Mouse (Mus musculus) forebrain, embryonic 15.5 days (tissue): ENCODE results near the gene Map3k21. TPM values are rescaled to one million over a fixed set of nuclear protein-coding genes. Genes with fewer than 3 reads are reported as not detected.

ENCODE experiments used
- ATAC-seq: fragments of 200-750 bp; cut with Nextera tagmentation; replicated peaks from 2 replicates; pipeline ENCODE4 v1.8.0; 2017; ENCODE audit warnings: mild to moderate bottlenecking, moderate TSS enrichment, moderate library complexity
- H3K27ac ChIP-seq: fragments of 300-500 bp; sonication (generic); replicated peaks from 2 replicates; pipeline ENCODE4 v1.5.1; 2015; ENCODE audit warnings: mild to moderate bottlenecking, inconsistent platforms
- H3K27me3 ChIP-seq: fragments of 300-500 bp; sonication (generic); 2 replicates; pipeline ENCODE4 v1.6.1; 2015; ENCODE audit warnings: inconsistent platforms
- H3K36me3 ChIP-seq: fragments of 300-500 bp; sonication (generic); 2 replicates; pipeline ENCODE4 v1.6.1; 2015; ENCODE audit warnings: mild to moderate bottlenecking, inconsistent platforms
- H3K4me1 ChIP-seq: fragments of 300-500 bp; sonication (generic); 2 replicates; pipeline ENCODE4 v1.6.1; 2015; ENCODE audit warnings: inconsistent platforms
- H3K4me2 ChIP-seq: fragments of 300-500 bp; sonication (generic); replicated peaks from 2 replicates; pipeline ENCODE4 v1.6.1; 2015; ENCODE audit warnings: mild to moderate bottlenecking, inconsistent platforms
- H3K4me3 ChIP-seq: fragments of 300-500 bp; sonication (generic); 2 replicates; pipeline ENCODE4 v1.5.1; 2015; ENCODE audit warnings: mild to moderate bottlenecking, inconsistent platforms
- H3K9ac ChIP-seq: fragments of 300-500 bp; sonication (generic); replicated peaks from 2 replicates; pipeline ENCODE4 v1.6.1; 2015; ENCODE audit warnings: mild to moderate bottlenecking, inconsistent platforms
- H3K9me3 ChIP-seq: fragments of 300-500 bp; sonication (generic); 2 replicates; pipeline ENCODE4 v1.6.1; 2016; ENCODE audit warnings: inconsistent platforms
- WGBS: fragments of 180-500 bp; shearing (Covaris S2); methylation state at CpG from one replicate; pipeline ENCODE4 v1.1.7; 2015; ENCODE audit warnings: mixed read lengths; 5-methylcytosine and 5-hydroxymethylcytosine counted together
- polyA plus RNA-seq: library from polyadenylated mRNA; unstranded; fragments of >200 nt; fragmentation: Nextera tagmentation; extraction: Ambion mirVana; gene quantifications from 2 replicates; pipeline ENCODE4 v1.2.1, GENCODE M21; 2015

Gene Map3k21
- polyA plus RNA-seq, 1 experiment from 2014 or later, result 0.20 TPM

DNA sequence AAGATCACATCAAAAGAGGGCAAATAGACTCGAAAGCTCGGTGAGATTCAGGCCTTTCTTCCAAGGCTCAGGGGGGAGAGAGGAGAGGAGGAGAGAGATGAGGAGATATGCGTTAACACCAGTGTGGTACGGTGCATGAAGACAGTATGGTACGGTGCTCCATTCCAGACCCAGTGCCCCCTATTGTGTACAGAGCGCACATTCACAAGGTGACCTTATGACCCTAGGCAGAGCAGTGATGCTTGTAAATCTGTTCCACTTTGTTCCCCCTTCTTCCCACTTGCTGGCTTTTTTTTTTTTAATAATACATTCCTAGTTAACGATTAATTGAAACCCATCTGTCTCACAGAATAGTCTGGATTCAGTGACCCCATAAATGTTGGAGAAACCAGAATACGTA, 9.3 kb downstream of the Map3k21 start:
- Histone ChIP-seq H3K9ac (no peak overlapping the region), H3K27ac (no peak overlapping the region), H3K36me3 (no peaks in the 10 kb centered on the region), H3K9me3 (no peaks in the 10 kb centered on the region), H3K27me3 (no peaks in the 10 kb centered on the region), H3K4me3 (no peak overlapping the region), H3K4me1 (0 out of 2 replicates have a peak, but pooled peaks cover 4% of the 10 kb centered on the region), H3K4me2 (no peak overlapping the region)
- WGBS, result 34% methylated on average over 8 of the region's 8 CpGs
- ATAC-seq, result no peak

DNA sequence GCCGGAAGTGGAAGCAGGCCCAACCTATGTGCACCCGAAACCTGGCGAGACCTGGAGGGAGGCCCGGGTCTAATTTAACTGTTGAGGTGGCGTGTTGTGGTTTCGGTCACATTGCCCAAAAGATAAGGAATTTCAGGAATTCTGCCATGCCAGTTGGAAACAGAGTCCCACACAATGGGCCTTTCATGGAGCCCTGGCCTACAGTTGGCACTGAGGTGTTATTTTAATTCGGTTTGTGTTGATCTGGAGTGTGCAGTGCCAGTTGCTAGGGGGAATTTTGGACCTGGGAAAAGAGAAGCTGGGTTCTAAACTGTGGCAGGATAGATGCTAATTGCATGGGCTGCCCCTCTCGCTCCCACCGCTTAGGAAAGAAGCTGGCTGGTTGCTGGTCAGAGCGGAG, 10.0 kb downstream of the Map3k21 start:
- Histone ChIP-seq H3K4me3 (no peak overlapping the region), H3K4me1 (0 out of 2 replicates have a peak, but pooled peaks cover 4% of the 10 kb centered on the region), H3K4me2 (no peak overlapping the region), H3K27ac (0 out of 2 replicates have a peak overlapping the region, but pooled peaks have one; percentile 57), H3K9ac (no peak overlapping the region), H3K27me3 (no peaks in the 10 kb centered on the region), H3K36me3 (no peaks in the 10 kb centered on the region), H3K9me3 (no peaks in the 10 kb centered on the region)
- ATAC-seq, result peak; percentile 76
- WGBS, result 50% methylated on average over 10 of the region's 10 CpGs

DNA sequence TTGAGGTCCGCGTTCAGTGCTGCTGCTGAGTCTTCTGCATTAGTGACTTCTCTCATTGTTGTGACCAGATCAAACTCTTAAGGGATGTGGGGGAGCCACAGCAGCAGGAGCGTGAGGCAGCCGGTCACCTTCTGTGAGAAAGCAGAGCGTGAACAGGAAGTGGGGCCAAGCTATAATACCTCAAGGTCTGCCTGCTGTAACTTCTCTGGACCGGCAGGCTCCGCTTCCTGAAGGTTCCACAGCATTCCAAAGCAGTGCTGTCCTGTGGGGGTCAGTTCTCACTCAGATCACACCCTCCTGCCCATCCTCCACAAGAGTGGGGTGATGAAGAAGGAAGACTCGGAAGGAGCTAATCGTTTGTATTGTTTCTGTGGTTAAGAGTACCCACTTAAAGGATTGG, 10.5 kb downstream of the Map3k21 start:
- H3K36me3 ChIP-seq, result no peaks in the 10 kb centered on the region
- H3K4me3 ChIP-seq, result no peak overlapping the region
- H3K27me3 ChIP-seq, result no peaks in the 10 kb centered on the region
- H3K27ac ChIP-seq, result 0 out of 2 replicates have a peak overlapping the region, but pooled peaks have one; percentile 57
- H3K9ac ChIP-seq, result no peak overlapping the region
- WGBS, result 76% methylated on average over 9 of the region's 9 CpGs
- H3K4me1 ChIP-seq, result 0 out of 2 replicates have a peak, but pooled peaks cover 4% of the 10 kb centered on the region
- H3K4me2 ChIP-seq, result no peak overlapping the region
- ATAC-seq, result no peak
- no peaks in the 10 kb centered on the region for H3K9me3 ChIP-seq

DNA sequence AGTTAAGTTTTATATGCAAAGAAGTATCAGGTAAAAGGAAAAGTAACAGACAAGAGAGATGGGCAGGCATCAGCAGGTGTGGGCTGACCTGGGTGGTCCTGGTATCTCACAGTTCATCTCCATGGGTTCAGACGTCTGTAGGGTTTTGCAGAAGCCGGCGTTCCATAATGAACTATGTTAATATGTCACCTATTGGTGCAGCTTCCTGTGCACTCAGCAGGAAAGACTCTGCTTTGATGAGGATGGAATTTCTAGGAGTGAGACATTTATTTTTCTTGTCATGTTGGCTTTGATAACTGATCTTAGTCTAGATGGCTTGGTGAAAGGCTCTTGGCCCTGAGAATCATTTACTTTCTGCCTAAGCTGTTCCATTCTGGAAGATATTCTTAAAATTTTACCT, 12.1 kb downstream of the Map3k21 start:
- Histone ChIP-seq H3K9me3 (no peaks in the 10 kb centered on the region), H3K9ac (no peak overlapping the region), H3K27ac (no peak overlapping the region), H3K4me1 (0 out of 2 replicates have a peak, but pooled peaks cover 4% of the 10 kb centered on the region), H3K4me3 (no peak overlapping the region), H3K27me3 (no peaks in the 10 kb centered on the region), H3K4me2 (no peak overlapping the region), H3K36me3 (no peaks in the 10 kb centered on the region)
- ATAC-seq, result no peak
- WGBS, result 83% methylated on average over 3 of the region's 3 CpGs

DNA sequence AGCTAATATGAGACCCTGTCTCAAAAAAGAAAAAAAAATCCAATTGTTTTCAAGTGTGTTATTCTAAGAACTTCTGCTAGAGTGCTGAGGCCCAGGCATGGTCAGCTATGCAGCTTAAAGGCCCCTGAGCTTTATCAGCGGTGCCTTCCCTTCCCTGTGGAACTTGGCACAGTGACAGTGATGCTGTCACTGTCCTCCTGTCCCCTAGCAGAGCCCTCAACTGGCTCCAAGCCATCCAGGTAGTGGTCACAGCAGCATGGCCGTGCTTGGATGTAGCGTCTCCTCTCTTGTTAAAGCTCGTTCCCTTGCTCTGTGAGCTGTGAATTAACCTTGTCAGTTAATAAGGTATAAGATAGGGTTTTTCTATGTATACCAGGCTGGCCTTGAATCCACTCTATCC, 16.4 kb downstream of the Map3k21 start:
- Histone ChIP-seq H3K9me3 (no peaks in the 10 kb centered on the region), H3K27me3 (no peaks in the 10 kb centered on the region), H3K27ac (no peak overlapping the region), H3K4me3 (no peak overlapping the region), H3K4me1 (no peaks in the 10 kb centered on the region), H3K4me2 (no peak overlapping the region), H3K9ac (no peak overlapping the region), H3K36me3 (no peaks in the 10 kb centered on the region)
- no peak for ATAC-seq
- WGBS, result 77% methylated on average over 4 of the region's 4 CpGs

DNA sequence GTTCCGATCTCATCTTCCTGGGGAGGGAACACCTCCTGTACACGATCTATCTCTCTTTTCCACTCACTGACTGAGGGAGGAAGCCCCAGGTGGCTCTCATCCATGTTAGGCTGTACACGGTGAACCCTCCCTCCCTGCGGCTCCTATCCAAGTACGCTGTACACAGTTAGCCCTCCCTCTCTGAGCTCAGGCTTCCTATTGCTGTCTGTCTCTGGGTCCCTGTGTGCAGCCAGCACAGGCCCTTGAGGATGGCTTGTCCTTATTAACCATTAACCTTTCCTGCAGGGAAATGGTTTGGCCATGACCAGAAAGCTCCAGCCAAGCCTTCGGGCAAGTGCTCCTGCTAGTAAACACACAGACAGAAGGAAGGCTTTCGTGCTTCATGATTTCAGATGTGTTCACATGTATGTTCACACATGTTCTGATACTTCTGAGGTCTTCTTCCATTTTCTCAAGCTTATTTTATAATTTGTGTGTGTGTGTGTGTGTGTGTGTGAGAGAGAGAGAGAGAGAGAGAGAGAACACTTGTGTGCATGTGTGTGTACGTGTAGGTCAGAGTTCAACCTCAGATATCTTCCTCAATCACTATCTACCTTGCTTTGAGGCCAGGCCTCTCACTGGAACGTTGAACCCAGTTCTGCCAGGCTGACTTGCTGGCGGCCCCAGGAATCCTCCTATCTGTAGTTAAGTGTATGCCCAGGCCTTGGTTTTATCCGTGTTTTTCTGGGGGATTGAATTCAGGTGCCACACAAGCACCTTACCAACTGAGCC, 20.2 kb downstream of the Map3k21 start:
- no peak for ATAC-seq
- Histone ChIP-seq H3K9me3 (no peaks in the 10 kb centered on the region), H3K4me3 (no peak overlapping the region), H3K4me1 (no peaks in the 10 kb centered on the region), H3K9ac (no peak overlapping the region), H3K27me3 (no peaks in the 10 kb centered on the region), H3K27ac (no peak overlapping the region), H3K4me2 (no peak overlapping the region), H3K36me3 (no peaks in the 10 kb centered on the region)
- 85% methylated on average over 11 of the region's 11 CpGs for WGBS

DNA sequence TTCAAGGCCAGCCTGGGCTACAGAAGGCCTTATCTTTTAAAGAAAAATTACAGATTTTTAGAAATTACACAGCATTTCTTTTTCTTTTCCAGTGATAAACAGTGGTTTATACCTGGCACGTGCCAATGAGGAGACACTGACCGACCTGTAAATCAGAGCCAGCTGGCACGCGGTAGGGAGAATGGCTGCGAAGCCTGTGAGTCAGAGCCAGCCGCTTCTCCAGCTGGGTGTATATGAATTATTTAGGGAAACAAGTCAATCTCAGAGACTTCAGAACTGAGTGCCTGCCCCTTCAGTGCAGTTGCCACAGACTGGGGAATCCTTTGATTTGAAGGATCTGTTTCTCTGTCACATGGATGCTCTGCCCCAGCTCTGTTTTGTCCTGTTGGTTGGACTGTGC, 21.6 kb downstream of the Map3k21 start:
- Histone ChIP-seq H3K4me1 (no peaks in the 10 kb centered on the region), H3K36me3 (no peaks in the 10 kb centered on the region), H3K9ac (no peak overlapping the region), H3K4me3 (no peak overlapping the region), H3K4me2 (no peak overlapping the region), H3K27ac (no peak overlapping the region), H3K27me3 (no peaks in the 10 kb centered on the region), H3K9me3 (no peaks in the 10 kb centered on the region)
- no peak for ATAC-seq
- 81% methylated on average over 6 of the region's 6 CpGs for WGBS

DNA sequence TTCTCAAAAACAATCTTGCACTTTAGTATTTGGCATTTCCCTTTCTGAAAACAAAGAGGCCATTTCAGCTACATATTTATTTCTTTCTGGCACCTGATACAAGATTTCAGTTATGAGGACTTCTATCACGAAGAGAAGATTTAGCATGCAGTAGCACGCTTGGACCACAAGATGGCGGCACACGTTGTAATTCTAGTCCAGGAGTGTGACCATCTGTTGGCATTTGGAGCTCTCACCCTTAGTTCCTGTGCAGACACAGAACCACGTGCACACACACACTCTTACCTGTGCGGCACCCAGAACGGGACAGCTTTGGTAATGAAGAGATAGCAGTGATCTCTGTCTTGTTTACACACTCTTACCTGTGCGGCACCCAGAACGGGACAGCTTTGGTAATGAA, 25.4 kb downstream of the Map3k21 start:
- H3K36me3 ChIP-seq, result no peaks in the 10 kb centered on the region
- H3K27ac ChIP-seq, result no peak overlapping the region
- no peak overlapping the region for H3K9ac ChIP-seq
- ATAC-seq, result no peak
- no peaks in the 10 kb centered on the region for H3K27me3 ChIP-seq
- H3K4me1 ChIP-seq, result no peaks in the 10 kb centered on the region
- no peaks in the 10 kb centered on the region for H3K9me3 ChIP-seq
- no peak overlapping the region for H3K4me2 ChIP-seq
- 50% methylated on average over 9 of the region's 9 CpGs for WGBS
- H3K4me3 ChIP-seq, result no peak overlapping the region

DNA sequence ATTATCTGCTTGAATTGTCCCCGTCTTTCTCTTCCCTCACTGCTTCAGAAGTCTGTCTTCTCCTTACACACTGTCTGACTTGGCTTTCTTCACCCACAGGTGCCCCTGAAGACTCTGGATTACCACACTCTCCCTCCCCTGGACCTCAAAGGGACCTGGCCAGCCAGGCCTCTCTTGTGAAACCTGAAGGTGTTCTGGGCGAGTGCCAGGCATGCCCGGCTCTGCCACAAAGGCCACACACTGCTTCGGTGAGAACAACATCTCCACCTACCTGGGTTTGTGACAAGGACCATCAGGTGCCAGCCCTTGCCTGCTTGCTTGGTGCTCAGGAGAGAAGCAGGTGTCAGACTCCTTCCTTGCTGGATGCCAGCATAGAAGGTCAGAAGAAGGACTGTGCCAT, 34.3 kb downstream of the Map3k21 start:
- no peak overlapping the region for H3K4me2 ChIP-seq
- 85% methylated on average over 4 of the region's 4 CpGs for WGBS
- H3K27me3 ChIP-seq, result no peaks in the 10 kb centered on the region
- no peak overlapping the region for H3K9ac ChIP-seq
- H3K9me3 ChIP-seq, result no peaks in the 10 kb centered on the region
- H3K27ac ChIP-seq, result no peak overlapping the region
- no peak overlapping the region for H3K4me3 ChIP-seq
- no peaks in the 10 kb centered on the region for H3K4me1 ChIP-seq
- ATAC-seq, result no peak
- H3K36me3 ChIP-seq, result no peaks in the 10 kb centered on the region

DNA sequence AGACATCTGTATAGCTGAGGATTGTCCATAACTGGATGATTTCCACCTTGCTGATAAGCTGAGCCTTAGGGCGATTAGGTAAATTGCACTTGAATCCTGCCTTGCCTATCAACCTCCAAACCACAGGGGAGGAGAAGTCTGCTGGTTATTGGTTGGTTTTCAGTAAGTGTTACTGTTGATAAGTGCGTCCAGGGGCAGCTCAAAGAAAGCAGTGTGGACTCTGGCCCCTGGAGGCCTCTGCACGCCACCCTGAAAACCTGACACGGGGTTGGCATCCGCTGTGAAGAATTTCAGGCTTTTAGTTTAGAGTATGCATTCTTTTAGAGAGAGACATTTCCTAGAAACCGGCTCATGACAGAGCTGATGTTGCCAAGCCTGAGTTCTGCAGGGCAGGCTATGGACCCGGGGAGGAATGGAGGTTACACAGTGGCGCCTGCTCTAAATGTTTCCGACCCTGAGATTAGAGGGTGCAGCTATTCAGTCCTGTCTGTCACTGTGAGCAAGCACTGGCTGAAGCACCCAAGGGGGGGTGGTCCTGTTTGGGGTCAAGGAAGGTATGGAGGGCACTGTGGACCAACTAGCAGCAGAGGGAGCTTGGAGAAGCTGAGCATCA, 38.6 kb downstream of the Map3k21 start:
- Histone ChIP-seq H3K27ac (no peak overlapping the region), H3K4me2 (no peak overlapping the region), H3K4me1 (no peaks in the 10 kb centered on the region), H3K4me3 (no peak overlapping the region), H3K36me3 (no peaks in the 10 kb centered on the region), H3K9ac (no peak overlapping the region), H3K9me3 (no peaks in the 10 kb centered on the region), H3K27me3 (no peaks in the 10 kb centered on the region)
- WGBS, result 87% methylated on average over 9 of the region's 9 CpGs
- ATAC-seq, result no peak

DNA sequence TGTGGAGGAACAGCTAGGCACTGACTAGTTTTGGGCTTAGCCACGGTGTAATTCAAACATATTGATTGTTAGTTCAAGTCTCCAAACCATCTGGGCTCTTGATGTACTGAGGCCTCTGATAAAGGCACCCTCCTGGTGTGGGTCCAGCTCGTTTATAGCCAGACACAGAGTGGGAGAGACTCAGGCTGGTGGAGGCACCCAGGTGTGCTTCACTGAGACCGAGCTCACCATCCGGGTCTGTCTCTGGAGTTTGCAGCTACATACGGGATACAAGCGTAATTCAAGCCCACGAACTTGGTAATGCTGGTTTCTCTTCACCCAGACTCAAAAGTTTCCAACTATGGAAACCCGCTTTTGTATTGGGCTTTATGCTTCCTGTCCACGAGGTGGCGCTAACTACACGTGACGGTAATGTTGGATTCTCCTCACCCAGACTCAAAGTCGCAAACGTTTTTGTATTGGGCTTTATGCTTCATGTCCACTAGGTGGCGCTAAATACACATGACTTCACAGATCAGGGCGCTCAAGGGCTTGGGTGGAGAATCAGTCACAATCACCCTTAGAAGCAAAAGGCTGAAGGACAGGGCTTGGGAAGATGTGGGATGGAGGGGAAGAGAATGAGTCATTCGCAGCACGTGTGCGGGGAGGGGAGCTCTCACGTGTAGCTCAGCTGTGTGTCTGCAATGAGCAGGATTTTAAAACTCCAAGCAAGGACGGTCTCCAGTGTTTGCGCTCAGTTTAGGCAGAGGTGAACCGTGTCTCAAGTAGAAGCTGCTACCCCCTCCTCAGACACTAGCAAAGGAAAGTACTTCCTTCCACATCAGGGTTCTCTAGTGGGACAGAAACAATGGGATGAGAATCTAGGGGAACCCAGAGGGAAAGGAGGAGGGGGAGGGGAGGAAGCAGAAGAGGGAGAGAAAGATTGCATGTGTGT, 40.0 kb downstream of the Map3k21 start:
- ATAC-seq, result peak; percentile 91
- 21% methylated on average over 23 of the region's 23 CpGs for WGBS
- H3K4me3 ChIP-seq, result no peak overlapping the region
- no peaks in the 10 kb centered on the region for H3K4me1 ChIP-seq
- H3K36me3 ChIP-seq, result no peaks in the 10 kb centered on the region
- no peak overlapping the region; the same call in 1 of the 2 replicates for H3K9ac ChIP-seq
- H3K9me3 ChIP-seq, result no peaks in the 10 kb centered on the region
- H3K27ac ChIP-seq, result no peak overlapping the region
- H3K4me2 ChIP-seq, result no peak overlapping the region; the same call in 1 of the 2 replicates
- H3K27me3 ChIP-seq, result no peaks in the 10 kb centered on the region

DNA sequence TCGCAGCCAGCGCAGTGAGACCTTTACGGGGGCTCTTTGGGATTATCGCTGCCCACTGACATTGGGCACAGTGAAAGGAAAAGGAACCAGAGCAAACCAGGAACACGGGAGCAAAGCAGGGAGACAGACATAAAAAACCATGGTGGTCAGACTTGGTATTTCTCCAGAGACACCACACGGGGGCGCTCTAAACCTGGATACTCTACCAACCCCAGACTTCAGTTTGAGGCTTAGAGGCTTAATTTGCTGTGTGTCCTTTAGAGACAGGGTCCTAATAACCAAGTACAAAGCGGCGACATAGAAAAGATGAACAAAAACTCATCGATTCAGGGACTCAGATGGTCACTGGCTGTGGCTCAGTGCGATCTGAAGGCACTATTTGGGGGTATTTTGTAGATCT, 45.4 kb downstream of the Map3k21 start:
- Histone ChIP-seq H3K36me3 (no peaks in the 10 kb centered on the region), H3K27ac (no peak overlapping the region), H3K9ac (no peak overlapping the region), H3K4me2 (no peak overlapping the region), H3K4me3 (no peak overlapping the region), H3K4me1 (no peaks in the 10 kb centered on the region), H3K9me3 (no peaks in the 10 kb centered on the region), H3K27me3 (0 out of 2 replicates have a peak, but pooled peaks cover 6% of the 10 kb centered on the region)
- WGBS, result 14% methylated on average over 11 of the region's 11 CpGs
- no peak for ATAC-seq
